Mouse (Mus musculus) large intestine, adult 2 months (tissue): ENCODE data around the gene Mybpc3. TPM values are rescaled to one million over a fixed set of nuclear protein-coding genes. Genes with fewer than 3 reads are reported as not detected.

Experiments used
- DNase-seq: peaks from one replicate; pipeline ENCODE4 v3.0.0-alpha.2; 2012; ENCODE audit warnings: low read depth, low spot score
- WGBS: fragments of 180-500 bp; shearing (Covaris S2); methylation state at CpG from one replicate; pipeline ENCODE4 v1.1.7; 2018; 5-methylcytosine and 5-hydroxymethylcytosine counted together
- polyA plus RNA-seq: library from polyadenylated mRNA; depleted of rRNA; stranded (reverse); fragments of >200 nt; gene quantifications from 2 replicates; pipeline ENCODE4 v1.2.3, GENCODE M21; 2012; rRNA removed

Mybpc3 gene
- polyA plus RNA-seq = 0.10 and 0.11 TPM in 2 replicates

- WGBS = 68% methylated on average over 11 of the region's 11 CpGs
- DNase-seq = no peak
Observed at GRCm38 (mm10) chr2:91117585-91118275, at the start of gene Mybpc3. TSS of gene Mybpc3 (plus strand) at chr2:91118144.

DNA sequence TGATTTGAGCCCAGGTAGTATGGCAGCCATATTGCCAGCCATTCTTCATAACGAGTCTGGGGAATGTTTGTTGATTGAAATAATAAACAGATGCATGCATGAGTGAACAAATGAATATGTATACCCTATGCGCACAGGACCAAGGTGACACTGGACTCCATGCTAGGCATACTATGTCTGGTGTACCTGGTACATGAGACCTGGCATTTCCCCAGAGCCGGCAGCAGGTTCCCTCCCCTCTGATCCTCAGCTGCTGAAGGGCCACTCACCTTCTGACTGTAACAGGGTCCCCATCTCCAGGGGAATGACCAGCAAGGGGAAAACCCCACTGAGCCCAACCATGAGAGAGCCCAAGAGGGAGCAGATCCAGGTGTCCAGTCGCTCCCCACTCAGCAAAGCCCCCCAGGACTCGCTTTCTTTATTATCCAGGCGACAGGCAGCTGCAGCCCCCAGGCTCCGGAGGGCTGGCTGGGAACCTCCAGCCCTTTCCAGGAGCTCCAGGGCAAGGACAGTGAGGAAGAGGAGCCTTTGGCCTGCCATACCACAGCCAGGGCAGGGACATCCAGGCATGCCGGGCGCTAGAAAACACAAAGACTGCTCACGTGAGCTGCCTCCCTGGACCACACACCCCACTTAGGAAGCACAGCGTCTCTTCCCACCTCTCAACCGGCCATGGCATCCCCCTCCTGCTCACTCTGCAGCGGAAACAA lies 49.6 kb upstream of the Mybpc3 start:
- 61% methylated on average over 13 of the region's 13 CpGs for WGBS
- no peak for DNase-seq

DNA sequence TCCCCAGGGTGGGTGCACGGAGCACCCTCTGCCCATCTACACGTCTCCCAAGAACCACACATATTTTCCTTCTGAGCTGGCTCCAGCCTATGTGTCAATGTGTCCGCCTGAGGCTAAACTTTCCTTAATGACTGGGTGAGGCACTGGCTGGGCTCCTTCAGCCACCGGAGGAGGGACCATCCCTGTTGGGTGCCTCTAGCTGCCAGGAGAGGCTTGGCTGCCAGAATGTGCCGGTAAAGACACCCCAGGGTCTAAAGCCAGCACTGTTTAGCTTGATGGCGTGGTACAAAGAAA lies 49.1 kb upstream of the Mybpc3 start:
- DNase-seq = no peak
- 27% methylated on average over 6 of the region's 6 CpGs for WGBS

GRCm38 (mm10) chr2:91069306-91070000 lies 48.5 kb upstream of the Mybpc3 start:
- WGBS = 9% methylated on average over 14 of the region's 14 CpGs
- DNase-seq = no peak

GRCm38 (mm10) chr2:91070076-91070800 lies 47.7 kb upstream of the Mybpc3 start, which contains the start of gene Slc39a13:
TSS of gene Slc39a13 (minus strand) at chr2:91070417.
- under 1% methylated on average over 63 of the region's 69 CpGs for WGBS
- DNase-seq = peak; percentile 73

DNA sequence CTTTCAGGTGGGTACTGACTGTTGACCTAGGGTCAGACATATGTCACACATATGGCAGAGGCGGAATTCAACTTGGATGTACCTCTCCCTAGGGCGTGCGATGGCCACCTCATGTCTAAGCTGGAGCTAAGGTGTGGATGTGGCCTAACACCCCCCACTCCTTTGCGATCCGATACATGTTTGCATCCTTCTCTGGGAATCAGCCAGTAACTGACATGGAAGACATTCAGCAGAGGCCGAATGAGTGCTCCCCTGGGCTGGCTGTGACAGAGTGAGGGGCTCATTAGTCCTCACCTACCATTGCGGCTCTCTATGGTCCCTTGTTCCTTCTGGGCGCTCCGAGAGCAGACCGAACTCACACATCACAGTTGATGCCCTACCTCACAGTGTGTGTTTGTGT lies 46.9 kb upstream of the Mybpc3 start:
- no peak for DNase-seq
- 90% methylated on average over 10 of the region's 10 CpGs for WGBS

- no peak for DNase-seq
- 22% methylated on average over 1 of the region's 1 CpGs for WGBS
Observed at GRCm38 (mm10) chr2:91072092-91072491, 45.9 kb upstream of the Mybpc3 start.

GRCm38 (mm10) chr2:91077957-91078313 lies 40.0 kb upstream of the Mybpc3 start:
- WGBS = 20% methylated on average over 12 of the region's 12 CpGs

DNA sequence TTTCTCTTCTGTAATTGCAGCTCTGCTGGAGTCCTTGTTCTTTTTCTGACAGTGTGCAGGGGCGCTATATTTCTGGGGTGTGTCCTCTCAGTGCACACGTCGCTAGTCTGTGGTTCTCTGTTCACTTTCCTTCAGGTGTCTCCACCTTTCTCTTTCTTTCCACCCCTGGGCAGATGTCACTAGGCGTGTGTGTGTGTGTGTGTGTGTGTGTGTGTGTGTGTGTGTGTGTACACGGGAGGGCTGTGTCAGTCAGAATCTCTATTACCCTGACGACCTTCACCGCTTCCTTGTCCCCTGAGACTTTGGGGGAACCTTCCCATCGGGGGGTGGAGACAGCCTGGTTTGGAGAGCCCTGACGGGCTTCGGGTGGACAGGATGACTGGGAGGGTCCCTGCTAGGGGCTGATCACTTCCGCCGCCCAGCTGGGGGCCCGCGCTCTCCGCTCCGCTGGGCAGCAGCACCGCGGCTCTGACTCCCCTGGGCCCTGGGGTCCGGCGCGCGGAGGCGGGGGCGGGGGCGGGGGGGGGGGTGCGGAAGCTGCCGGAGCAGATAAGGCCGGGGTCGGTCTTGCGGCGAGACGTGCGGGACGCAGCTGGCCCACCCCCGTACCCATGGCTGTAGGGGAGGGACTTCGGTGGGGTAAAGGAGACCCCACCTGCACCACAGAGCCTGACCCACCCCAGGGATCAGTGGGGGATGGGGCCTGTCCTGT lies 39.5 kb upstream of the Mybpc3 start:
- no peak for DNase-seq
- WGBS = 1% methylated on average over 27 of the region's 36 CpGs

More at GRCm38 (mm10) chr2:91077957-91078313, 40.0 kb upstream of the Mybpc3 start:
- no peak for DNase-seq

GRCm38 (mm10) chr2:91079026-91079384 lies 38.9 kb upstream of the Mybpc3 start:
- no peak for DNase-seq
- 51% methylated on average over 5 of the region's 5 CpGs for WGBS

DNA sequence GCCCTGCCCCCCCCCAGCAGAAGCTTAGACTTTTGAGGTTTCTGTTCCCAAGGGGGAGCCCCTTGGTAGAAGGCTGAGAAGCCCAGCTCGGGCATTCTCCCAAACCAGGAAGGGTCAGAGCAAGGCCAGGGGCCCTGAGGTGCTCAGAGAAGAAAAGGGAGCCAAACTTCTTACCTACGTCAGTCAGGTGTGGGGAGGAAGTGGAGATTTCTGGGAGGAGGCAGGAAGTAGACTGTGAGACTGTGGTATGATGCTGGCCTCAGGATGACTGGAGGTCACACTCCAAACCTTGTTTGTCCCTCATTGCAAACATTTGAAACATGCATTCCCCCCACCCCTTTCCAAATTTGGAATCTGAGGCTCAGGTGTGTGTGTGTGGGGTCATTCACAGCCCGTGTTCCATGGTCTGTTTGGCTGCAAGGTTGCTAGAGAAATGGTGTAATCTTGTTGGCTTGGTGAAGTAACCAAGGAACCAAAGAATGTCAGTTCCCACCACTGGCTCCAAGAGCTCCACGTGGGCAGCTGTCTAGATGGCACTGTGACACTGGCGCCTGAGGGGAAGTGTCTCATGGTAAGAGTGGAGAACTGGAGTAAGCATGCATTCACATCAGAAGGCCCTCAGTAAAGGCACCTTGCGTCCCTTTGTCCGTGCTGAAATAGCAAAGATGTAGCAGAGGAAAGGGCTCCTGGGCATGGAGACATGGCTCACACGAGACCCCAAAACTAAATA lies 37.0 kb upstream of the Mybpc3 start:
- no peak for DNase-seq
- WGBS = 67% methylated on average over 8 of the region's 8 CpGs

GRCm38 (mm10) chr2:91081775-91082695 lies 35.9 kb upstream of the Mybpc3 start, which contains the start of gene Spi1:
TSS of gene Spi1 (plus strand) at chr2:91082390.
- DNase-seq = no peak
- 72% methylated on average over 13 of the region's 13 CpGs for WGBS

- DNase-seq = no peak
- 63% methylated on average over 11 of the region's 11 CpGs for WGBS
Observed at GRCm38 (mm10) chr2:91082844-91083243, 35.1 kb upstream of the Mybpc3 start.

DNA sequence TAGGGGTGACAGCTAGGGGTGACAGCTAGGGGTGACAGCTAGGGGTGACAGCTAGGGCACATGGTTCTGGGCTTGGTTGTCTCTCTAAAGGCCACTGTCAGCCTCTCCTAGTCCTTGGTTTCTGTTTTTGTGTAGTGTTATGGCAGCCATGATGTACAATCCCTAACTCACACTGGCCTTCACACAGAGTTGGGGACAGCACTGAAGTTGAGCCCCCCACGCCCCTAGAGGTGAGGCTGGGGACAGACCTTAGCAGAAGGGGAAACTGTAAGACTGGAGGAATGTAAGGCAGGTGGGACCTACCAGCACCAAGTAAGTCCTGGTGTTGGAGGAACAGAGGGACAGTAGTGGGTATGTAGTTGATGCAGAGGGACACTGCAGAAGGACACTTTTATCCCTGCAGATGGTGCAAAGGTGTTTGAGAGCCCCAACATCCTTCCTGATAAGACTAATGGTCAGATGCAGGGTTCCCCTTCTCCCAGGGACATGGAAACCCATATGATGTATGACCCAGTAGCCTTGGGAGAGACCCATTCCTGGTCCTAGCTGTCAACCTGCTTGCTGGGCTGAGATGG lies 34.5 kb upstream of the Mybpc3 start:
- WGBS = 57% methylated on average over 1 of the region's 1 CpGs
- DNase-seq = no peak

DNA sequence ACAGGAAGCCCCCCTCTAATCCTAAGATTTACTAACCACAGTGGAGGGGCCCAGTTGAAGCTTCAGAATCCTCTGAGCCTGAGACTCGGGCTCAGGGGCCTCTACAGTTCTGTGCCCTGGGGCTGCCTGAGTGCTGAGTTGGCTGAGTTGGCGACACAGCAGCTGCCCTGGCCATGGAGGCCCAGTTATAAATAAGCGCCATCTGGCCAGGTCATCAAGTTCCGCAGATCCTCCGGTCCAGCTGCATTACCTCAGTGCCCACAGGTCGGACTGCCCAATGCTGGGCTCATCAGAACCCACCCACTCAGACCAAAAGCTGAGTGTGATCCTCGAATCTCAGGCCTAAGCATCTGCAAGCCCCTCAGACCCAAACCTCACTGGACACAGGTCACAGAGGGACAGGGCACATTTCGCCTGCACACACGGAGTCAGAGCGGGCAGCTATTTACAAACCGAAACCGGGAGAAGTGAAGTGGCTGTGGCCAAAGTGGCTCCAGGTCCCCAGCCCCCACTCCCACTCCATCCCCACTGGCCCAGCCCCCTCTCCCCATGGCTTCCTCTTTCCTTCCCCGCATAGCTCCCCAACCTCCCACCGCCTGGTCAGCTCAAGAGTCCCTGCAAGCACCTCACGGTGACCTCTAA lies 33.6 kb upstream of the Mybpc3 start:
- DNase-seq = no peak
- WGBS = 81% methylated on average over 15 of the region's 15 CpGs

DNA sequence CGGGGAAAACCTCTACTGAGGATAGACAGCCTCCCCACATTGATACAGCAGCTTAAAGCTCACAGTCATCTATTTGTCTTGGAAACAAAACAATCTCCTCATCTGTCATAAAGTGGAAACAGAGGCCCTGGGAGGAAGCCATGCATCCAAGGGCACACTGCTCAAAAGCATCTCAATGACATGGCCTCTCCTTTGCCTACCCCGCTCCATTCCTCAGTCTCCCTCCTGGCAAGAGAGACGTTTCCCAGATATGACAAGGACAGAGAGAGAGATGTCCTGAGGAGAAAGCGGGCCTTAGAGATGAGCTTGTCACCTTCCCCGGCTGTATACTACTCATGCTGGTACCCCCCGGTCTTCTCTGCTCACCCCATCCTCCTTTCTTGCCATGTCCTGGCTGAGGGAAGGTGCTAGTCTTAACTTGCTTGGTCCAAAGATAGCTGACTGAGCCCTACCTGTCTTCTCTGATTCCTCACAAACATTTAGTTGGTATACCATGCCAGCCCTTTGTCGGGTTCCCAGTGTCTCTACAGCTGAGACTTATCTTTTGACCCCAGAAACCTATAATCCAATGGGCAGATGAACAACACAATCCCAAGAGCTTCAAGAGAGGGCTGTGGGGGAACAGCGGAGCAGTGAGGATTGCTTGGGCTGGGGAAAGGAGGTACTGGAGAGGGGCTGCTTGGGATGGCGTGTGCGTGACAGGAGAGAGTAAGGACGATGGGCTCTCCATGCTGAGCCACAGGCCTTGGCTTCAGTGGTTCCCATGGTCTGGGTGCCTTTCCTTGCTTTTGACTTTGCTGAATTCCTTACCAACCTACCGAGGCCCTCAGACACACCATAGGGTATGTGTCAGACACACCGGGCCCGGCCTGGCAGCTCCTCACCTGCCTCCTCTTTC lies 32.2 kb upstream of the Mybpc3 start:
- DNase-seq = no peak
- WGBS = 85% methylated on average over 14 of the region's 14 CpGs
